Mouse (Mus musculus) cerebellum, adult 18-20 months (tissue): ENCODE measurements around the gene Fat3.

Source experiments
- DNase-seq, 2 experiments: peaks; one replicate each; pipeline ENCODE4 v3.0.0; 2021

The Fat3 gene

GRCm38 (mm10) chr9:15937837-15938514 lies 563.1 kb downstream of the Fat3 start:
- no peak for DNase-seq

GRCm38 (mm10) chr9:15930928-15931443 lies 570.1 kb downstream of the Fat3 start:
- no peak for DNase-seq

- DNase-seq: no peak
Measured at GRCm38 (mm10) chr9:15928331-15928730, 572.8 kb downstream of the Fat3 start.

- DNase-seq: no peak
Measured at GRCm38 (mm10) chr9:15927378-15928083, 573.6 kb downstream of the Fat3 start.

GRCm38 (mm10) chr9:15925237-15925636 lies 575.8 kb downstream of the Fat3 start:
- DNase-seq: no peak

GRCm38 (mm10) chr9:15920271-15920670 lies 580.8 kb downstream of the Fat3 start:
- DNase-seq: no peak

GRCm38 (mm10) chr9:15919373-15920005 lies 581.6 kb downstream of the Fat3 start:
- DNase-seq: no peak

- no peak for DNase-seq
Measured at GRCm38 (mm10) chr9:15916600-15916999, 584.5 kb downstream of the Fat3 start.

- DNase-seq: no peak
Measured at GRCm38 (mm10) chr9:15912735-15913134, 588.4 kb downstream of the Fat3 start.

- DNase-seq: peak; percentile 3 to 6
Measured at GRCm38 (mm10) chr9:15909397-15910113, 591.5 kb downstream of the Fat3 start.

GRCm38 (mm10) chr9:15903948-15904750 lies 596.9 kb downstream of the Fat3 start:
- DNase-seq: no peak

GRCm38 (mm10) chr9:15898112-15898511 lies 603.0 kb downstream of the Fat3 start:
- no peak for DNase-seq

- no peak for DNase-seq
Measured at GRCm38 (mm10) chr9:15886756-15887155, 614.3 kb downstream of the Fat3 start.

GRCm38 (mm10) chr9:15880754-15881153 lies 620.3 kb downstream of the Fat3 start:
- DNase-seq: no peak

- peak in 1 of 2 experiments; percentile 14 for DNase-seq
Measured at GRCm38 (mm10) chr9:15880160-15880603, 620.9 kb downstream of the Fat3 start.

GRCm38 (mm10) chr9:15874506-15875160 lies 626.5 kb downstream of the Fat3 start, which contains the start of gene Mtnr1b:
Mtnr1b (minus strand) TSS chr9:15874556.
- no peak for DNase-seq

- DNase-seq: no peak
Measured at GRCm38 (mm10) chr9:15870013-15870412, 631.1 kb downstream of the Fat3 start.

GRCm38 (mm10) chr9:15869456-15869855 lies 631.6 kb downstream of the Fat3 start:
- no peak for DNase-seq

- DNase-seq: no peak
Measured at GRCm38 (mm10) chr9:15866280-15867072, 634.6 kb downstream of the Fat3 start.

- DNase-seq: no peak
Measured at GRCm38 (mm10) chr9:15861402-15861801, 639.7 kb downstream of the Fat3 start.
